Mouse (Mus musculus) layer of hippocampus, adult 9-11 months (tissue): ENCODE data around the gene Hecw2.
A peak's percentile ranks its signal among the peaks of the same experiment; 100 is the strongest.

Source experiments
- DNase-seq: peaks from one replicate; pipeline ENCODE4 v3.0.0; 2022

Hecw2 gene

DNA sequence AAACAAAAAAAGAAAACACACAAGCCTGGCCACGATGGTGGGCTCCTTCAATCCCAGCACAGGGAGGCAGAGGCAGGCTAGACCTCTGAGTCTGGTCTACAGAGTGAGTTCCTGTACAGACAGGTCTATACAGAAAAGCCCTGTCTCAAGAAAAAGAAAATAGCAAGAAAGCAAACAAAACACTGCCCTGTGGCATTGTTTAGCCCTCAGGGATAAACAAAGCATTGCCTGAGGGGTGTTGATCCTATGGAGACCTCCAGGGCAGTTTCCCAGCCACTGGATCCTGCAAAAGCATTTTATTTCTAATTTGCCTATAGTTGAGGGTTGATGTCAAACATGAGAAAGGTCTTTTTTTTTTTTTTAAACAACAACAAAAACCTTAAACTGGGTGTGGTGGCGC is 327.7 kb downstream of the Hecw2 start:
- no peak for DNase-seq

DNA sequence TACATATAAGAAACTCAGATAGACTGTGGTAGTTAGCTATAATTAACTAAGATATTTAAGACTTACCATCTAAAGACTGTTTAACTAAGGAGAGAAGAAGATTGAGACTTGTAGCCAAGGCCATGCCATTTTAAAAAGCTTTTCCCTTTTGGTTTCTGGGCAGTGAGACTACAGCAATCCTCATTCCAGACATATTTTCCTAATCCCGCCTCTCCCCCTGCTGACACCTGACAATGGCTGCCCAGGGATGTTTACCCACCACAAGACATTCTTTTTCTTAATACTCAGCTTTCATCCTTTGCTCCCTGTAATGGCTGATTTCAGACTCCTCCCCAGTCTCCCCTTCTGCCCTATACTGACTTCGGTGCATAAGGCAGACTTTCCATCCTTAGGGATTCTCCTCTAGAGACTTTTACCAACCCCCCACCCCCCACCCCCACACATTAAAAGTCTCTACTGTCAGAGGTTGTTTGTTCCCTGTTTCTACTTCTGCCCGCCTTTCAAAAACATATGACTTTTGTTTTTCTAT is 328.5 kb downstream of the Hecw2 start:
- no peak for DNase-seq

DNA sequence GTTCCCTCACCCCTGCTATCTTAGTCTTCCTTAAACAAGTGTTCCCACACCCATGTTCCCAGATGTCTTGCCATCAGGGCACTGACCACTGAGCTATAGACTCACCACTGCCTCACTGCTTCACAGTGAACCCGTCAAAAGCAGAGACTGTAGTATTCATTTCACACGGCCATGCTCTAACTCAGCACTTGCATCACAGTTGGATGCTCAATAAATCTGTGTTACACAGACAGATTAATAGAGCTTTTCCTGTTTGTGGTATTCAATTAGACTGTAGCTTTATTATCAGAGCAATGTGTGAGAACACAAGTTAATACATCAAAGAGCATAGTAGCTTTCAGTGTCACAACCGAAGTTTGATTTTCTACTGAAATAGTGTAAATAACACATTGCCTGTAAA is 330.9 kb downstream of the Hecw2 start:
- no peak for DNase-seq

DNA sequence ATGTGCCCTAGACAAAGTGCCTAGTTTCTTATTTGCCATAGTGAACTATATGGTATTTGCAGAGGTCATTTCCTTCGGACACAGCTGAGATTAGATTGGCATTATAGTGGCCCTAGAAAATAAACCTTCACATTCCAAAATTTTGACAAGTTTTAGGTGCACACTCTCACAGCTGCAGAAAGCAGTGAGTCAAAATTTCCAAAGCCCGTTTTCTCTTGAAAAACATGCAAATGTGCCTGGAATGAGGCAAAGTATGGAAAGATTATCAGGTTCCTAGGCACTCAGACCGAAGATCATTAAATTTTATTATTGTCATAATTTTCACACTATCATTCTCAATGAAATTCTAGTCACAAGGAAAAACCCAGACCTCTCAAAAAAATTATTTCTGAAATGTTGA is 334.4 kb downstream of the Hecw2 start:
- DNase-seq = no peak

DNA sequence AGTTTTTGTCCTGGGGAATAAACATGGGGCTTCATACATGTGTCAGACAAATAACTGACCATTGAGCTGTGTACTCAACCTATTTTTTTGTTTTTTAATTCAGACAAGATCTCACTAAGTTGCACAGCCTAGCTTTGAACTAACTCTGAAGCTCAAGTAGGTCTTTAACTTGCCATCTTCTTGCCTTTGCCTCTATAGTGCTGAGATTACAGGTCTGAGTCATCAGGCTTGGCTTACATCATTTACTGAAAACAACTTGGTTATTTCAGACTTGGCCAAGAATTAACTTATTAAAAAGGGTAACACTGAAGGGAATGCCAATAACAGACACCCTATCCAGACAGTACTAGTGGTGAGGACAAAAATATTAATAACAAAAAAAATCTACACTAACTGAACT is 335.8 kb downstream of the Hecw2 start:
- DNase-seq = no peak

DNA sequence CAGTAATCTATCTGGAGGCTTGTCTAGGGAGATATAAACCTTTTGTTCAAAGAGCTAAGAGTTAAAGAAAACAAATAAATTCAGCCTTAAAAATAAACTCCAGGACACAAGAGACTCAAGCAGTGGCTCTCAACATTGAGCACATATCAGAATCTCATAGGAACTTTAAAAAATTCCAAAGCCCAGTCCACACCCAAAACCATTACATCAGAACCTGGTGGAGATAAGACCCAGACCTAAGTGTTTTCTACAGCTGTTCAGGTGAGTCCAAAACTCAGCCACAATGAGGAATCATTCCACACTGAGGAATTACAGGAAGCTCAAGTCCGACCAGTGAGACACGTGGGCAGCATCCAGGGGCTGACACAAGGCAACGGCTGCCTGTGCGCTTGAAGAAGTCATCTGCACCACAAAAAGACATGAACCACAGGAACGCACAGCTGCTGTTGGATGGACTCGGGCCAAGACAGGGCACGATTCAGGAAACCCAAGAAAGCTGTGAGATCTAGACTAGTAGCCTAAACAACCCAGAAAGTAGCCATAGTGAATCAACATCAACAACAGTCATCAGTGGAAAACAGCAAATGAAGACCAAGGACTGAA is 338.4 kb downstream of the Hecw2 start:
- DNase-seq = peak; percentile 32

DNA sequence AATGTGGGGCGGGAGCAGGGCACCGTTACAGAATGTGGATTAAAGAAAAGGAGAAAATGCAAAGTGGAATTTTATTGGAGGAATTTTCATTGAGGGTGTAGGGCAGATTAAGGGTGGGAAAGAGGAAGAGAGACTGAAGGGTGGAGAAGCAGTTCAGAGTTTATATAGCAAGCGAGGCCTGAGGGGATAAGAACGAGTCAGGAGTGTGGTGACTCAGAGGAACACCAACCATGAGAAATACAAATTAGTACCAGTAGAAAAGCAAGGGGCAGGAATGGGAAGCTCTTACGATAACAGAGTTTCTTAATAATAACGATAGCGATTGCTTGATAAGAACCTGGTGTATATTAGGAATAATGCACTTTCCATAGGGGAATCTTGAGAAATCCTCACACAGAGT is 339.2 kb downstream of the Hecw2 start:
- no peak for DNase-seq

DNA sequence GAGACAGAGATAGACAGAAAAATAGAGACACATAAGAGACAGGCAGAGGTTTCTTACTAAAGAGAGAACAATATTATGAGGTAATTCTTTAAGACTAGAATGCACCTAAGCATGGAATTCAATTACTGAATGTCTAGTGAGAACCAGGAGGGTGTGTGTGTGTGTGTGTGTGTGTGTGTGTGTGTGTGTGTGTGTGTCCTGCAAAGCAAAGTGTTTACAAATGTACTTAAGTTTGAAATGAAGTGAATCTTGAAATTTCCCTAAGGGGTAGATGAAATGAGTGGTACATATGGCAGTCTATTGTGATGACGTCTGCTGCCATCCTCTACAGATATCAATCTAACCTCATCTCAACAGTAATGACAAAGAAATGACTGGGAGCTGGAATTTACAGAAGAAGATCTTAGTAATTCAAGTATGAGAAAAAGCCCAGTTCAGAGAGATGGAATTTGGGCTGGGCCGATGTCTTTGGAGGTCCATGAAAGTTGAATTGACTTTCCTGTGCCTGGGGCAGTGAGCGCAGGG is 342.8 kb downstream of the Hecw2 start:
- no peak for DNase-seq

DNA sequence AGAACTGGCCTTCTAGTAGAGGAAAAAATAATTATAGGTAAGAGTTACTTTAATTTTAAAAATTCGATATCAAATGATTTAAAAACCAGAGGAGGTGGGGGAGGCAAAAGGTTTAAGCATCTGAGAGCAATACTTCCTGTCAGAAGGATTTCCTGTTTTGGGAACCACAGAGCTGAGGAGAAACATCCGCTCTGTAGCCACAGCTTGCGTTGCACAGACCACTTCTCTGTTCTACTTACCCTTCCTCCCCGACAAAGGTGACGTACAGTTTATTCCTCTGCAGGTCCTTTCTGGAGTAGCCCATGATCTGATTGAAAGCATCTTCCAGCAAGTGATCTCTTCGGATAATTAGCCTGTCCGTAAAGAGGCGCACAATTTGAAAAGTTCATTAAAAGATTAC is 343.6 kb downstream of the Hecw2 start:
- DNase-seq = peak; percentile 67

DNA sequence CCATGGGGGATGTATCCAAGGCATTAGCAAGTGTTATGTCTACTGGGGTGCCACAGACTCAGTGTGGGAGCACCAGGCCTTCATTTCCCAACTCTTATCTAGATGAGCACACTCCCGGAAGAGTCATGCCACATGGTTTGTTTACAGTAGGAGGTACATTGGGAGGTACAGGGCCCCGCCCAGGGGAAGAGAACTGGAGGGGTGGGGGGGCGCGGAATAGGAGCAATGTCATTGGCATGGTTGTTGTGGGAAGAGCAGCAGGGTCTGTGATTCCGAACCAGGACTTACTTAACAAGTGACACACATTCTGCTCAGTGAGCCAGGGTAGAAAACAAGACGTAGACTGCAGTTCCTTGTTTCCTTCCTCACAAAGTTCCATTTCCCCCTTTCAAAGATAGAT is 344.1 kb downstream of the Hecw2 start:
- peak; percentile 32 for DNase-seq

DNA sequence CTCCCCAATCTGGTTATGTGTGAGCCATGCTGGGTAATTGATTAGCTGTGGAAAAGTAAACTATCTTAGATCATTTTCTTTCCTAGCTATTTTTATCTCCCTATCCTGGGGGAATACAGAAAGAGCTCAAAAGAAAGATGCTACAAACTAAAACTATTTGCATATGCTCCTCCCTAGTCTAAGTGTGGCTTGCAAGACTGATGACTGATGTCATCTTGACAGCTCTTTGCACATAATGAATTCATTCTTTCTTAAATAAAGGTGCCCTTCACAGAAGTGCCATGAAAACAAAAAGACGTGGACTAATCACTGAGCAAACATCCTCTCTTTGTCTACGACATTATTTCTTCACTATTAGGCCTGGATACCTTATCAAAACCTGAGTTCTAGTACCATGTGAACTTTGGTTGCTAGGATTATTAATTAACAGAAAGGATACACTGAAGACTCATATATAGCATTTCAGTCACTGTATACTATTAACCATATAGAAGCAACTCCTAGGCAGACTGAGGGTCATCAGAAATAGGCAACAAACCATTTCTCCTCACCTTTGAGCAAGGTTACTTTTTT is 348.2 kb downstream of the Hecw2 start:
- no peak for DNase-seq

DNA sequence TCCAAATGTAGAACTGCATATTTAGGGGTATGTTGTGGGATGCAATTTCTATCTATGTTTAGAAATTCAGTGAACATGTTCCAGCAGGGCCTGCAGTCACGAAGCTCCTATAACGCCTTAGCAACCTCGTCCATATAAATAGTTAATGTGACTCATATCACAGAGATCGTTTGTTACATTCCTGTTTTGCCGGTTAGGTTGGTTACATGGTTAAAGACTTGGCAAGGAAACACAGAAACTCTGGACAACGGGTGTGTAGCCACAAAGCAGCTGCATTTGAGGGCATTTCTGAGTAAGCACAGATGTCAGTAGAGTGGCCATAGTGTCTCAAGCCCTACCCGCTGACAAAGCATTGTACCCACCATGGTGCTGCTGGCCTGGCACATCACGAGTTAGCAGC is 349.1 kb downstream of the Hecw2 start:
- DNase-seq = no peak

DNA sequence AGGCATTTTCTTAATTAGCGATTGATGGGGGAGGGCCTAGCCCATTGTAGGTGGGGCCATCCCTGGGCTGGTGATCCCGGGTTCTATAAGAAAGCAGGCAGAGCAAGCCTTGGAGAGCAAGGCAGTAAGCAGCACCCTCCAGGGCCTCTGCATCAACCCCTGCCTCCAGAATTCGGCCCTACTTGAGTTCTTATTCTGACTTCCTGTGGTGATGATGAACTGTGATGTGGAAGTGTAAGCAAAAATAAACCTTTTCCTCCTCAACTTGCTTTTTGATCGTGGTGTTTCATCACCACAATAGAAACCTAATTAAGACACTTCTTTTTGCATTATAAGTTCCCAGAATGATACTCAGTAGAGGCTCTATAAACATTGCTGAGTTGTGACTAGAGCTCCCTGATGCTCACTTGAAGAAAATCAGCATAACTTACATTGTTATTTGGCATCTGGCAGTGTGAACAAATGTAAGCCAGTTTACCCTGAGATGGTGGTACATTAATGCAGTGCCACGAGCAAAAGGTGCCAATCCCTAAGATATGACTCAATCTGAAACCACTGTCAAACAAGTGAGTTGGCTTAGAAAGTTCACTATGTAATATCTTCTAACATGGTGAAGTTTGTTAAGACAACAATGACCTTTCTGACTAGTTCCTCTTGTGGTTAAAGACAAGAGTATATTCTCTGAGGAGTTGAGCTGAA is 349.9 kb downstream of the Hecw2 start:
- no peak for DNase-seq

DNA sequence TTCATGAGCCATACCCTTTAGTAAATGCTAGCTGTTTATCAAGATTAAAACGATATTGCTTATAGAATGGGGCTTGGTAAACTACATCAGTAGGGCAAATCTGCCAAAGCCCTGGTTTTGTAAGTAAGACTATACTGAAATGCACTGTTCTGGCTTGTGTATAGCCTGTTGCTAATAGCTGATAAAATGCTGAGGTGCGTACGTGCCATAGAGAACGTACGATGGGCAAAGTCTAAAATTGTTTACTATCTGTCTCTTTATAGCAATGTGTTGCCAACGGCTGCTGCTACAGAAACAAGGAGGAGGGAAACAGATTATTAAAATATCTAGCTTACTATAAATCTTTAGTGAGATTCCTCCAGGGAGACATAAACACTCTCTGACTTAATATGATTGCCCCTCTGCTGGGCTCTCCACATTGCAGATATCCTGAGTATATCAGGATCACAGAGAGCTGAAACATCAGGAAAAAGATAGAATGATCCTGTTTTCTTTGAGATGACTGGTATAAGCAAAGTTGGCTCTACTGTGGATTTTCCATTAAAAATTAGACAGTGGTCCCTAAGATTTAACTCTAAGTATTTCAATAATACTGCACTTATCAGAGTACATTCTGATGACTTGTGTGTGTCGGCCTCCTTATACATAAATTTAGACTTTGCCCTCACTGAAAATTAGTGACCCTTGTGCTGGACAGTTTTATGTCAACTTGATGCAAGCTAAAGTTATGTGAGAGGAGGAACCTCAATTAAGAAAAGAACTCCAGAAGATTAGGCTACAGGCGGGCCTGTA is 350.6 kb downstream of the Hecw2 start:
- no peak for DNase-seq

DNA sequence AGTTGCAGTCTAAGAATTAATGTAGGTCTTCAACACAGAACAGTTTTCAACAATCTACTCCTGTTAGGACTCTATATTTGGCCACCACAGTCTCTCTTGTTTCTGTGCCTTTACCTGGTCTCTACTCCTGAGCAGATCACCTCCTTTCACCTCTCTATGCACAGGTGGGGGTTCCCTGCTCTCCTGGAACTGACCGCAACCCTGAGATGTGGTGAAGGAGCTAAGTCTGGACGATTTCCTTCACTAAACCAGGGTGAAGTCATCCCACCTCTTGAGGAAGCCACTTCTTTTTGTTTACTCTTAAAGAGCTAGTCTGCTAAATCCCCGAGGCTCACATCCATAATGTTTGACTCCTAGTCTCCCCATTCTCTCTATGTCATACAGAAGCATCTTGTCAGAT is 351.9 kb downstream of the Hecw2 start:
- DNase-seq = no peak

DNA sequence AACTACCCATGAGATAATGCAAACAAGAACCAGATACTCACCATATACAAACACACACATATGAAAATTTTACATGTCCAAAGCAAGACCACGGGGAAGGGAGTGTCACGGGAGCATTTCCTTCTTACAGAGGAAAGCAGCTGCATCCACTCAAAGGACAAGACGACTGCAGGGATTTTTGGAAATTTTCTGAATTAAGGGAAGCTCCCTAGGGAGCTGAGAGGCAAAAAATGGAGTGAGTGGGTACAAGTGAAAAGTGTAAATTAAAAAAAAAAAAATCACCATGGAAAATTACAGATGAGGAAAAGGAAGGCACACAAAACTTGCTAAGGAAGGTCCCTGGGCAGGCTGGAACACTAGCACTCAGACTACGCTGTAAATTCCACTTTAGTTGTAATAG is 353.9 kb downstream of the Hecw2 start:
- no peak for DNase-seq

DNA sequence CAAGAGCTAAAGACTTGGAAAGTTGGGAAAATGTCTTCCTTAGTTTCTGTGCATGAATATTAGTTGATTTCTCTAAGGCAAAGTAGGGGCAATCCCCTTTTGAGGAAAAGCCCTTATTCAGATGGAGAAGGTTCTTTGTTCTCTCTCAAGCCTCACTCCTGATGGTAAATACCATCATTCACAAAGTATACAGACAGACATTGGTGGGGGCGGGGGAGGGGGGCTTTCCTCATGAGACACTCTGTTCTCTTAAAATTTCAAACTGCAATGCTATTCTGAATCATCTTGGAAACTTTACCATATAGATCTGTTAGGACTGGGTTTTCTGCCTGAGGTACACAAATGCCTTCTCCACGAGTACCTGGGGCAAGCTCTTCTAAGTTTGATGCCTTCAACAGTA is 355.6 kb downstream of the Hecw2 start:
- no peak for DNase-seq

DNA sequence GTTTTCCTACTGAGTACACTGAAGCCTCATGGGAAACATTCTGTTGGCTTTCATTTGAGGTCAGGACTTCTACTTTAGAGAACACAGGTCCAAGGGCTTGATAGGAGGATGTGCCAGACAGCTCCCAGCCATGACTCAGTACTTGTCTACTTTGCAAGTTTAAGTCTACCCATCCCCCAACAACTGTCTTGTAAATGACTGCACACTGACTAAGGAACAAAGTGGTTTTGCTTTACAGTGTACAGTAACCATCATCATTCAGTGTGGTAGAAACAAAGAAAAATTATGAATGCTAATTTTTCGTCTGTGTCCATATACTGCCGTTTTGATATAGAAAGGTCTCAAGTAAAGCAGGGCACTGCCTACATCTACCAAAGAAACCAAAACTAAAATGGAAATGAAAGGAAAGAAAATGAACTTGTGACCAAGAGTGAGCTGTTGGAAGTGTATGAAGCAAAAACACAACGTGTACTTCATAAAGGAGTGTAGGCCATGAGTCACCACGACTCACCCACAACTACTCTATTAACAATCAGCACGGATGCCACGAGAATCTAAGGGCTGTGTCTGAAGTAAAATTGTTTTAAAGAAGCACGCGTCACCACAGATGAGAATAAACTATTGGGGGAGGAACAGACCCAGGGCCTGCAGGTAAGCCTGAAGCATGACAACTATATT is 356.6 kb downstream of the Hecw2 start:
- DNase-seq = no peak

DNA sequence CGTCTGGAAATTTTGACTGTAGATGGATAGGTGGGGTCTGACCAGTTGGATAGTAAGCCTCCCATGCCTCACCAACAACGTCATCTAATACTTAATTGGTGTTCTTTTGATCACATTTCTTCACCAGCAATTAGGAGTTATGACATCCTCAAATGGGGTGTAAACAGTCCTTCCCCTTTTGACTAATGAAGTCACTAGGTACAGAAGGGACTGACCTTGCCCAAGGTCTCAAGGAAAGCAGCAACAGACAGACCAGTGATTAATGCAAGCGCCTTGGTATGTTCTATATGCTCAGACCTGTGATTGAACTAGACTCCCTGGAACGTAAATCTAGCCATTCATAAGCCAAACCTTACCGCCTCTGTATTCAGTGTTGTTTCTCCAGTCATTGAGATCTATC is 364.7 kb downstream of the Hecw2 start:
- DNase-seq = no peak

DNA sequence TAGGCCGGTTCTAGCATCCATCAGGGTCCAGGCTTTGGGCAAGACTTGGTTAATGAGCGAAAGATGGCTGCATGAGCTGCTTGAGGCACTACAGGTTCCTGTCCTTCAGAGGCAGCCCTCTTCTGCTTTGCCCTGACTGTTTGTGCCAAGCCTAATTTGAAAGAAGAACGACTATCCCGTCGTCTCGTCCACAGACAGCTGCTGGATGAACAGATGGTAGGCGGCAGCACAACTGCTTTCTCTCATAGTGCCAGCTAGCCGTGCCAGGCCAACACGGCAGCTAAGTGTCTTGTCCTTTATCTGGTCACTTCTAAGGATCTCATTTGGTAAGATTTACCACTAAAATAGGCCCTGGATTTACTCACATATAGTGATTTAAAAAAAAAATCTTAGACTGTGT is 365.9 kb downstream of the Hecw2 start:
- DNase-seq = no peak

DNA sequence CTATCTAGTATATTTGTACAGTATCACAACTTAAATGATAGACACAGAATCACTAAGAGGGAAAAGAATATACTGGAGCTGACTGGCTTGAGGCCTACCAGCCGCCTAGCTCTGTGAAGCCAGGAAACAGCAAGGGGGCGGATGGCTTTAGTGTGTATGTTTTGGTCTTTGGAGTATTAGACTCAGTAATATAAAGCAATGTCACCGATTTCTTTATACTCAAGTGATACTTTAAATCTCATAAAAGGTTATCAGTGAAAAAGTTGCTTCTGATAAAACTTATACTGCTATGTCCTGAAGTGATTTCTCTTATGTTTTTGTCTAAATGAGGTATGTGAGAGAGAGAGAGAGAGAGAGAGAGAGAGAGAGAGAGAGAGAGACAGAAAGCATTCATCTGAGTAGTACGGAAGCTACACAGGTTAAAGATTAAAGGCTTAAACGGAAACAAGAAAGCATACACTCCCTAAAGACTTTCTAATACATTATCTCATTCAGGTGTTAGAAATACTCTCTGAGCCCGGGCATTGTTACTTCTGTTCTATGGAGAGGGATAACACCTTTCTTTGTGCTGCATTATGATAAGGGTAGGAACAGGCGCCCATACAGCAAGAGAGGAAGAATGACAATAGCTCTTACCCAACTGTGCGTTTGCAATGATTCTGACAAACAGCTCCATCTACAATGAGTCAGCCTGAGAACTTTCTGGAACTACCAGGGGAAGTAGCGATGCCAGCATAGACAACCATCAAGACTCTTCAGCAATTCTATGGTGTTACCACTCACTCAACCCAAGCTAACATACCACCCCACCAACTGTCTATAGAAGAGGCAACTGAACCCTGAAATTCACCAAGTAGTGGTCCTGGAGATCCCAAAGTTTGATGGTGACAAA is 370.3 kb downstream of the Hecw2 start:
- DNase-seq = no peak
